ENCODE assay signal across 9 mouse cellular contexts in genomic region chr7:39716340-39717150, GRCm38 (mm10).
DNase-seq lines count a peak whose midpoint lies in the region; ATAC-seq and TF ChIP-seq lines count a peak whose summit lies in the region.
"Had no signal": no experiment of that assay in that cellular context is flagged by ENCODE, and none has a peak within 500 bp of the region (broad histone marks: within the 10 kb centered on the region; RNA-seq: fewer than 3 reads in every experiment).

No protein-coding gene starts in this region.

- H3K4me1 ChIP-seq in lung, postnatal 0 days (ENCODE audit: insufficient read depth, low read depth, low read length): no peaks in the 10 kb centered on the region
- no peaks in the 10 kb centered on the region for H3K4me1 ChIP-seq in hindbrain, embryonic 12.5 days
- H3K4me1 ChIP-seq in limb, embryonic 13.5 days: no peaks in the 10 kb centered on the region
- H3K4me1 ChIP-seq: megakaryocyte, embryonic 14.5 days had no signal

- H3K27ac ChIP-seq in lung, postnatal 0 days (ENCODE audit: low read length): no peak overlapping the region
- H3K27ac ChIP-seq in hindbrain, embryonic 12.5 days: no peak overlapping the region
- H3K27ac ChIP-seq in limb, embryonic 13.5 days: no peak overlapping the region

- peak; percentile 54 for TF ChIP-seq CTCF in lung, postnatal 0 days (IDR thresholded peaks at IDR 0.05)

- no peak overlapping the region for H3K9ac ChIP-seq in lung, postnatal 0 days (replicated peaks; ENCODE audit: low read depth)
- no peak overlapping the region for H3K9ac ChIP-seq in hindbrain, embryonic 12.5 days
- no peak overlapping the region; the same call in 1 of the 2 replicates for H3K9ac ChIP-seq in limb, embryonic 13.5 days

- 16% methylated on average over 11 of the region's 11 CpGs for WGBS in lung, postnatal 0 days
- WGBS in hindbrain, embryonic 12.5 days: 17% methylated on average over 11 of the region's 11 CpGs
- 22% methylated on average over 11 of the region's 11 CpGs for WGBS in limb, embryonic 13.5 days

- H3K4me2 ChIP-seq in lung, postnatal 0 days (replicated peaks; ENCODE audit: low read depth, low read length): no peak overlapping the region
- H3K4me2 ChIP-seq in hindbrain, embryonic 12.5 days (replicated peaks): peak overlapping the region; percentile 26
- peak overlapping the region; percentile 39; the same call in 1 of the 2 replicates for H3K4me2 ChIP-seq in limb, embryonic 13.5 days (replicated peaks)

- H3K36me3 ChIP-seq in lung, postnatal 0 days (ENCODE audit: insufficient read depth, low read length): no peaks in the 10 kb centered on the region
- no peaks in the 10 kb centered on the region for H3K36me3 ChIP-seq in hindbrain, embryonic 12.5 days
- no peaks in the 10 kb centered on the region for H3K36me3 ChIP-seq in limb, embryonic 13.5 days

- H3K4me3 ChIP-seq in lung, postnatal 0 days (ENCODE audit: low read depth, low read length): no peak overlapping the region
- H3K4me3 ChIP-seq in hindbrain, embryonic 12.5 days: no peak overlapping the region
- no peak overlapping the region for H3K4me3 ChIP-seq in limb, embryonic 13.5 days
- H3K4me3 ChIP-seq: megakaryocyte, embryonic 14.5 days had no signal

- ATAC-seq in lung, postnatal 0 days: 0 out of 2 replicates have a peak, but pooled peaks have one; percentile 26
- peak; percentile 77 for ATAC-seq in hindbrain, embryonic 12.5 days (ENCODE audit: low FRiP score)
- ATAC-seq in limb, embryonic 13.5 days (ENCODE audit: low FRiP score, low read depth): peak; percentile 85

- no peak for TF ChIP-seq EP300 in lung, postnatal 0 days (IDR thresholded peaks at IDR 0.05)

- H3K27me3 ChIP-seq in lung, postnatal 0 days (replicated peaks; ENCODE audit: insufficient read depth, low read length): no peaks in the 10 kb centered on the region
- 0 out of 2 replicates have a peak, but pooled peaks cover 4% of the 10 kb centered on the region for H3K27me3 ChIP-seq in hindbrain, embryonic 12.5 days
- no peaks in the 10 kb centered on the region for H3K27me3 ChIP-seq in limb, embryonic 13.5 days
- H3K27me3 ChIP-seq: megakaryocyte, embryonic 14.5 days had no signal

- H3K9me3 ChIP-seq in lung, postnatal 0 days (ENCODE audit: low read length): no peaks in the 10 kb centered on the region
- H3K9me3 ChIP-seq in hindbrain, embryonic 12.5 days (replicated peaks): peaks cover 3% of the 10 kb centered on the region; the same call in 1 of the 2 replicates
- H3K9me3 ChIP-seq in limb, embryonic 13.5 days: no peaks in the 10 kb centered on the region

- peak; percentile 11 for DNase-seq in adrenal gland, adult 2 months
- no peak for DNase-seq in adrenal gland, postnatal 25 days
- DNase-seq in lung, postnatal 0 days (ENCODE audit: low spot score): peak; percentile 43
- DNase-seq in lung, postnatal 14 days: no peak
- DNase-seq in thymus, postnatal 25 days: no peak
- DNase-seq in ovary, postnatal 10 days (ENCODE audit: low spot score): no peak

Comparison
In these comparisons a context has a peak if more than half of its experiments do, and no peak if none do; other contexts are left out.
1. DNase-seq: peak in adrenal gland, adult 2 months (single experiment) and lung, postnatal 0 days (single experiment); none in adrenal gland, postnatal 25 days (single experiment), lung, postnatal 14 days (single experiment), thymus, postnatal 25 days (single experiment) and ovary, postnatal 10 days (single experiment).
2. ATAC-seq: peak in every context shown above with its lines; median percentile 85 in limb, embryonic 13.5 days; 77 in hindbrain, embryonic 12.5 days; 26 in lung, postnatal 0 days.